Mouse (Mus musculus) monocyte, adult 59 days (primary cell): ENCODE measurements around the gene Gabbr2. TPM values are rescaled to one million over a fixed set of nuclear protein-coding genes. Genes with fewer than 3 reads are reported as not detected.

ENCODE experiments used
- total RNA-seq, 2 experiments: library from RNA; stranded (reverse); gene quantifications; one replicate each; pipeline ENCODE4 v1.2.4; 2023

The Gabbr2 gene
- not detected for total RNA-seq

GRCm38 (mm10) chr4:46991016-46991958 is at the start of gene Gabbr2:
Gene Gabbr2 (minus strand): TSS chr4:46991873.

DNA sequence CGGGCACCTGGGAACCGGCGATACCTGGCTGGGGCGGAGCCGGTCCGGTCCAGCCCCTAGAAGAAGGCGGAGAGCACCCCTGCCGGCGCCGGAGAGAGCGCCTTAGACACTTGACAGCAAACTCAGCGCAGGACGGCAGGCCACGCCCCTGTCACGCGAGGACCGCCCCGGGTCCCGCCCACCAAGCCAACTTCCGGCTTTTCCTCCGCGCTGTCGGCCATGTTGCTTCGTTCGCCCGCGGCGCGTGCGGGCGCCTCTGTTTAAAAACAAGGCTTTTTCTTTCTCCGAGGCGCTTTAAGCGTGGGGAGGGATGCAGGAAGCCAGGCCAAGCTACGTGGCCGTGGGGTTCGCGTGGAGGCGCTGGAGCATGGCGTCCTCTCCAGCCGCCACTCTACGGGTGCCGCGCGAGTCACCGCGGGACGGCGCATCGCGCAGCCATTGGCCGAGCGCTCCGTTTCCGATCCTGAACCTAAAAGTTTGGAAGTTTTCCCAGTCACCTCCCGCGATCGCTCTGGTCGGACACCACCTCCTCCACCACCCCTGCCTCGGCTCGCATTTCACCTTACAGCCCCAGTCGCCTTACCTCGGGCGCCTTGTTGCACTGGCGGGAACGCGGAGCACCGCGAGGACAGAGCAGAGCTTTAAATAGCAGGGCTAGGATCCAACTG is 341.5 kb downstream of the Gabbr2 start, which contains the start of gene Tbc1d2:
Tbc1d2 (minus strand) TSS at position 124 of the 668 bp plus-strand sequence.

Other genes with a start within 250 kb of the Gabbr2 start
- under 1 TPM; 0.45 to 0.91 TPM for gene Anks6, start 65.6 kb upstream of the Gabbr2 start, total RNA-seq
- 1 to 10 TPM; 2.5 to 2.6 TPM for gene Galnt12, start 100.0 kb upstream of the Gabbr2 start, total RNA-seq
- 1 to 10 TPM; 1.6 to 1.8 TPM for gene Col15a1, start 216.3 kb upstream of the Gabbr2 start, total RNA-seq